Mouse (Mus musculus) left cerebral cortex, postnatal 36 days (tissue): Measurements from ENCODE around the gene Myrf. TPM values are rescaled to one million over a fixed set of nuclear protein-coding genes. Genes with fewer than 3 reads are reported as not detected.
"Not testable (repeated sequence)": the region's sequence is repeated elsewhere in the genome, so short reads cannot be mapped to it uniquely, and the experiment has no call there.

ENCODE experiments used
- DNase-seq, 2 experiments: peaks; one replicate each; pipeline ENCODE4 v3.0.0; 2021 to 2022; ENCODE audit warnings: low spot score in 2 of 2, mixed read lengths in 1 of 2
- intact Hi-C: fragments of 180-260 bp; cut with DNase I; formaldehyde crosslinking; loops from one replicate; pipeline ENCODE4 v1.15.1; 2025
- total RNA-seq, 2 experiments: library from RNA; stranded (reverse); gene quantifications; 2 replicates each; pipeline ENCODE4 v1.2.3; 2021

The Myrf gene
- total RNA-seq, 2 experiments from 2014 or later = 17.1 to 18.9 TPM

GRCm38 (mm10) chr19:10186569-10186968 is 54.0 kb downstream of the Myrf start:
- intact Hi-C loops = no loop called here
- no peak for DNase-seq

DNA sequence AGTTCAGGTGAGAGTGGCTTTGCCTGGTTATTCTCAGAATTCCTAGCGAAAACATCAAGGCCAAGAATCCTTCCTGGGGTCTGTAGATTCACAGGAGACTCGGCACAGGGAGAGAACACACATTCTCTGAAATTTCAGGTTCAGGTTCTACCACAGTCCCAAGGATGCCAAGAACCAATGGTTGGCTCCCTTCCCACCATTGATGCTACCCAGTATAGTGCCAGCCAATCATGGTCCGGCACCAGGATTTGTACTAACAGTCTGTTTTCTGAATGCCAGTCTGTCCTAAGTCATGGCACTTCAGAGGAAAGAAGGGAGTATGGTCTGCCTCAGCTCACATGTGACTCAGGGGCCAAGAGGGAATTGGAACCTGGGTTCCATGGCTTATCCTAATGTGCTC is 54.7 kb downstream of the Myrf start:
- intact Hi-C loops = no loop called here
- DNase-seq = no peak

- intact Hi-C loops = loop anchor here (5.0 kb wide), 1 partner anchor 142 kb away; the partner anchor contains the start of gene Fads3
- DNase-seq = peak in 1 of 2 experiments; percentile 31
Observed at GRCm38 (mm10) chr19:10184096-10184495, 56.5 kb downstream of the Myrf start.

DNA sequence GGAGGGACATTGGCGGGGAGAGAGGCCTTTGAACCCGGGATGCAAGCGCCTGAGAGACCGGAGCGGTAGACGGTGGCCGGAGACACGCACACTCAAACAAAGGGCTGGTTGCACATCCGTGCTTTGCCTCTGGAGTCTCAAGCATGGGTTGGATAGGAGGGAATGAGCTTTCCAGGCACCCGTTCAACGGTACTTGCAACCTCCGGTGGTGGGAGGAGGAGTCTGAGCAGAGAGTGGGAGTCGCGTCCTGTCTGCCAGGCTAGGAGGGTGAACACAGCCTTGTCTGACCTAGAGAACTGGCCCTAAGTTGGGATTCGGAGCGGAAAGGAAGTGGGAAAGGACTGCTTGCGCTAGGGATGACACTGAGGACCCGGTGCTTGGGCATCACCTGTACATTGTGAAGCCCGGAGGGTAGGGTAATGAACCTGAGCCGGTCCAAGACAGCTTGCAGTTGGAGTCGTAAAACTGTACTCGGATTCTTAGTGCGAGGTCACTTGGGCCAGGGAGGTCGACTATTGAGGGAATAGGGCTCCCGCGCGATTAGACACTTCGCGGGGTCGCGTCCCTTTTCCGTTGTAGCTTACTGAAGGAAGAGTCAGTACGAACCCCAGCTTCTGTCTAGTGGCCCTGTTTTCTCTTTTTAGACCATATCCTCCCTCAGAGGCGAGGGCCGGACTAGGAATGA is 57.1 kb downstream of the Myrf start:
- peak; percentile 84 to 85 for DNase-seq
- intact Hi-C loops = loop anchor here (2.0 to 5.0 kb wide), 2 partner anchors 83 to 141 kb away; partner anchors contain the start of genes Fads2 and Fads3

DNA sequence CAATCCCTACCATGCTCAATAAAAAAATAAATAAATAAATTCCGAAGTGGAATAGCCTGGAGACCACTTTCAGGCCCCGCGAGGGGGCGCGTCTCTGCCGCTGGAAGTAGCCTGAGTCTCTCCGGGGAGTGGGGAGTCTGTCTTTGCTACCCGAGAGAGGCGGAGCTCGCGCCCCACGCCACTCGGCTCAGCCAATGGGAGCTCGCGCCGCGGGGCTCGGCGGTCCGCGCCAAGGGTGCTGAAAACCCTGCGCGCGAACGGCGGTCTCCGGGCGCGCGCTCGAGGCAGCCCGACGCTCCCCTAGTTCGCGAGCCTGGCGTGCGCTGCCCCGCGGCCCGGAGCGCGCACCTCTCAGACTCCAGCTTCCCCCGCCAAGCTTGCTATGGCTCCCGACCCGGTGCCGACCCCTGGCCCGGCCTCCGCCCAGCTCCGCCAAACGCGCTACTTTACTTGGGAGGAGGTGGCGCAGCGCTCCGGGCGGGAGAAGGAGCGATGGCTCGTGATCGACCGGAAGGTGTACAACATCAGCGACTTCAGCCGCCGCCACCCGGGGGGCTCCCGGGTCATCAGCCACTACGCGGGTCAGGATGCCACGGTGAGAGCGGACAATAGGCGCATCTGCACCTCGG is 57.8 kb downstream of the Myrf start, which contains the start of gene Fads1:
TSS of gene Fads1 (plus strand) at position 219 of the 629 bp plus-strand sequence.
- DNase-seq = peak; percentile 93 to 97
- intact Hi-C loops = loop anchor here (2.0 to 5.0 kb wide), 2 partner anchors 82 to 140 kb away; partner anchors contain the start of genes Fads2 and Fads3

DNA sequence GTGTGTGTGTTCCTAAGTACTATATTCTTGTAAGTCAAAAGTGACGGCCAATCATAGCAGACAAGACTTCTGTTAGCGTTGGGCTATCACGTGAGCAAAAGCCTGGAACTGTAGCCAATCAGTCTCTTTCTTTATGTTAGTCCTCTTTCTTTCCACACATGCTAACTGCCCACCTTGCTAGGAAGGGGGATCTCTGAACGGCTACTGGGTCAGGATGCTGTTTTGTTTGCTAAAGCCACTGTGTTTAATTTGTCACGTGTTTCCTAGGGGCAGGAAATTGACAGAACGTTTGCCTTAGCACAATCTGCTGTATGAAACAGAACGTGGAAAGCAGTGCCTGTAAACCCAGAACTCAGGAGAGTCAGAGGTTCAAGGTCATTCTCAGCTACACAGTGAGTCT is 58.4 kb downstream of the Myrf start:
- intact Hi-C loops = loop anchor here (2.0 to 5.0 kb wide), 2 partner anchors 81 to 140 kb away; partner anchors contain the start of genes Fads2 and Fads3
- peak in 1 of 2 experiments; percentile 24 for DNase-seq

- no peak for DNase-seq
- intact Hi-C loops = loop anchor here (5.0 kb wide), 1 partner anchor 139 kb away; the partner anchor contains the start of gene Fads3
Observed at GRCm38 (mm10) chr19:10181225-10181624, 59.3 kb downstream of the Myrf start.

DNA sequence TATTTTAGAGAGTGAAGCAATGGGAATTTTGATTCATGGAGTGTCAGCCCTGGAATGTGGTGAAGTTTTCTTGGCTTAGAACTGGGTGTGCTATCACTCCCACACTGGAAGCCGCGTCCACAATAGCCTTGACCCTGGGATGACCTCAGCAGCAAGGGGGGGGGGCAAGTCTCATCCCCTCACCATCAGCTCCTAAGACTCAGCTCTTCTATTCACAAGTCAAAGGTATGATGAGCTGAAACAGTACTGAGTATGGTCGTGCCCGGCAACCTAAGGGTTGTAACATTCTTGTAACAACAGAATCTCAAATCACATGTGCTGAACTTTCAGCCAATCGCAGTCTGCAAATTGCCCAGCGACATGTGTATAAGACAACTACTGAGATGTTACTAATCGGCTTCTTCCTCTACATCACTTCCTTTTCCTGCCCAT is 63.6 kb downstream of the Myrf start:
- DNase-seq = no peak
- intact Hi-C loops = no loop called here

DNA sequence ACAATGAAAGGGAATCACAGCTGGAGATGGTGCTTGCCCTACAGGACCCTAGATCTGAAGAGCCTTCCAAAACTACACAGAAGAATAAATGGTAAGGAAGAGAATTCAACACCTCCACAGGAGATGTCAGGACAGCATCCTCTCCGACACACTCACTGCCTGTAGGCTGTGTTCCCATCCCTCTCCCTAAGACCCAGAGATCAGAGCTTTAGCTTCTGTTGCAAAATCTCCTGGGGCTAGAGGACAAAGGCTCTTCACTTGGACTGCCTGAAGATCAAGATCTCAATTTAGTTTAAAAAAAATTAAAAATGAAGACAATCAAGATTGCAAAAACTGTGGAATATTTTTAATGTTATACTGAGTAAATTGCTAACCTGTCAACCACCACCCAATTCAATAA is 64.1 kb downstream of the Myrf start:
- intact Hi-C loops = no loop called here
- DNase-seq = no peak

DNA sequence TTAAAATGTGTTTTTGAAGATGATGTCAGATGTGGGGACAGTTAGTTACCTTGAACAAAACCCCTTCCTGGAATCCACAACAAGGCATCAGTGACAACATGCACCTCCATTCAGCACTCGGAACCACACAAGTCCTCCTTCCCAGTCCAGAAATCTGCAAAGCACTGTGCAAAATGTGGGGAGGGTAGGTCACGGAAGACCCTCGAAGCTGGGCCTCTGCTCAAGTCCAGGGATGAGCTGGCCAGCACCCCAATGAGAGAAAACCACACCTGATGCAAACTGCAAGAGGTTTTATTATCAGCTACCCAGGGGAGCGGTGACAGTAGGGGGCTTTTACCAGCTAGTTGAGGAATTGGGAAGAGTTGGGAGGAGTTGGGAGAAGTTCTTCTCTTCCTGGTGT is 65.6 kb downstream of the Myrf start:
- no peak for DNase-seq
- intact Hi-C loops = no loop called here

DNA sequence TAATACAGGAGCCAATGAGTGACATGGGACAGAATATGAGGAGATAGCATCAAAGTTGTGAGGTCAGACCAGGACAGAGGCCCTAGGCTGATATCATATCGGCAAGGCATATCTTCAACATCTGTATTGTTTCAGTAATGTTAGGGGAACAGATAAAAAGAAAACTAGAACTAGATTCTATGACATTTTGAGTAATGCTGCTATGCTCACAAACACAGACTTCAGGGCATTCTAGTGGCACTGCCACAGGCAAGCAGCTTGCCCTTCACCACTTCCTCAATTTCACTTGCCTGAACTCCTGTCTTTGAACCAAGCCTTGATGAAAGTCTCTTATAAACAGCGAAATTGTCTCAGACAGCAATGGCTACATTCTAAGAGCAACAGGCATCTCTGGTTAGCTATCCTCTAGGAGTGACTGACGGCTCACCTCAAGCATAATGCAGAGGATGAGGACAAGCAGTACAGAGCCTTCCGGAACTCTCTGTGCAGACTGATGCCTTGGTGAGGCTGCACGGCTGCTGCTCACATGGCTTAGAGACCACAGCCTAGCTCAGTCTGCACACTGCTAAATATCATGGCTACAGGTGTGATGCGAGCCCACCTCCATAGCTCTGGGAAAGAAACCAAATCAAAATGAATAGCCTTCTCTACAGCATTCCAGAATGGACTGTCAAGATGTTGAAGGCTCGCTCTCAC is 66.6 kb downstream of the Myrf start:
- DNase-seq = no peak
- intact Hi-C loops = no loop called here

DNA sequence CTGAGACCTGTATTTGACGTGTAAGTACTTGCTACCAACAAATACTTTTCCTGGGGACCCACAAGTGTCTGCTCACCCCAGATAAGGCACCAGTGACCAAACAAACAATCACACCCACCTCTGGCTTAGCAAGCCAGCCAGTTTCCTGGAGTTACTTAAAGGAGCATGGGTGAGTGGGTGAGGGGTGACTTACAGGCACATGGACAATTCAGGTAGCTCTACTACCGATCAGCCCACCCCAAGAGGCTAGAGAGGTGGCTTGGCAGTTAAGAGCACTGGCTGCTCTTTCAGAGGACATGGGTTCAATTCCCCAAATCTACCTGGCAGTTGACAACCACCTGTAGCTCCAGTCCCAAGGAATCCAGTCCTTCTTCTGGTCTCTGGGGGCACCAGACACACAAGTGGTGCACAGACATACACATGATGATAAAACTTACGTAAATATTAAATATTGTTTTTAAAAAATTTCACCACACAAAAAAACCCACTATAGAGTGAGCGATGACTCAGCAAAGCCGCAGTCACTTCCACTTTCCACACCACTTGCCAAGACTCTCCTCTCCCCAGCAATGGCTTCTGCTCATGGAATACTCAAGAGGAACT is 67.3 kb downstream of the Myrf start:
- intact Hi-C loops = no loop called here
- no peak for DNase-seq

- intact Hi-C loops = no loop called here
- DNase-seq = peak in 1 of 2 experiments; percentile 42
Observed at GRCm38 (mm10) chr19:10171846-10172245, 68.7 kb downstream of the Myrf start.

GRCm38 (mm10) chr19:10171359-10171758 is 69.2 kb downstream of the Myrf start:
- intact Hi-C loops = no loop called here
- DNase-seq = no peak

- no peak for DNase-seq
- intact Hi-C loops = no loop called here
Observed at GRCm38 (mm10) chr19:10170466-10170865, 70.1 kb downstream of the Myrf start.

DNA sequence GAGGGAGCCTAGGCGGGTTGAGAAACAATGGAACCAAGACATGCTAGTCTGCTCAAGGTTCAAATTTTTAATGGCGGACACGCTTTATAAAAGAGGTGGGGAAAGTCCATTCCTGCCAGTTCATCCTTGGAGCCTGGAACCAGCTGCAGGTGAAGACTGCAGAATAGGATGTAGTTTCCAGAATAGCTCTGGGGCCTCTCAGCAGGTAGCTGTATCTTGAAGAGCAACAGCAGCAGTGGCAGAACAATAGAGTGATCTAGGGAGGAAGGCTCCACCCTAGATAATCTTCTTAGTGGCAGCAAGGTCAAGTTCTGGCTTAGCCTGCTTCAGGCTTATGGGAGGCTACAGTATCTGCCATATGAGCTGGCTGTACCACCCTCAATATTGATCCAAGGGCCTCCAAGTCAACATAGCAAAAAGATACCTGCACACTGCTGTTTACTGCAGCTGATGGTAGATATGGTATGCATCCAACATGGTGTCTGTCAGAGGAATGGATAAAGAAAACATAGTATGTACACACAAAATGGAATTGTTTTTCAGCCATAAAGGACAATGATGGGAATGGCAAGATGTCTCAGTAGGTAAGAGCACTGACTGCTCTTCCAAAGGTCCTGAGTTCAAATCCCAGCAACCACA is 70.7 kb downstream of the Myrf start:
- intact Hi-C loops, DNase-seq: not testable (repeated sequence)

DNA sequence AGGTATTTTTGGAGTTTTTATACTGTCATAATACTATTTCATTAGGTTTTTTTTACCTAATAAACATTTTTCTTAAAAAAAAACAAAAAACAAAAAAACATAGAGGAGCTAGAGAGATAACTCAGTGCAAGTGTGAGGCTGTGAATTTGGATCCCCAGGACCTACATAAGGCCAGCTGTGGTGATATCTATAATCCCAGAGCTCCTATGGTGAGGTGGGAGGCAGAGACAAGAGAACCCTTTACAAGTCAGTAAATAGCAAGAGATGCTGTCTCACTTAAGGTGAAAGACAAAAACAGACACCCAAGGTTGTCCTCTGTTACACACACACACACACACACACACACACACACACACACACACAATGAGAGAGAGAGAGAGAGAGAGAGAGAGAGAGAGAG is 71.4 kb downstream of the Myrf start:
- no peak for DNase-seq
- intact Hi-C loops = no loop called here

GRCm38 (mm10) chr19:10168441-10168840 is 72.1 kb downstream of the Myrf start:
- no peak for DNase-seq
- intact Hi-C loops = no loop called here

DNA sequence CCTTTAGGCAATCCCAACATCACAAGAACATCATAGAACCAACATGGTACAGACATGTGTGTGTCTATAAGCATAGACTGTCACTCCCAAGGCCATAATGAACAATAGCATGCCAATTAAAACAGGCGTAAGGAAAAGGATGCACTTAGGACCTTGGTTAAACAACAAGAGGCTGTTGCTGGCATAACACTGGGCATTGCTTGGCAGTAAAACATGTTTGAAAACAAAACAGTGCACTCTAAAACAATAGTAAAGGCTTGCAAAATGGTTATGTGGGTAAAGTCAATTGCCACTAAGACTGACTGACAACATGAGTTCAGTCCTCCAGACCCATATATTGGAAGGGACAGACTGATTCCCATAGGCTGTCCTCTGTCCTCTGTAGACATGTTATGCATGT is 72.6 kb downstream of the Myrf start:
- no peak for DNase-seq
- intact Hi-C loops = no loop called here
